Mouse (Mus musculus): ENCODE data around the gene Hivep3. TPM values are rescaled to one million over a fixed set of nuclear protein-coding genes. Genes with fewer than 3 reads are reported as not detected.
A peak's percentile ranks its signal among the peaks of the same experiment; 100 is the strongest.

Gene Hivep3
- polyA plus RNA-seq, 1 experiment from 2014 or later: 6.8 TPM

- Histone ChIP-seq H3K4me1 (no peaks in the 10 kb centered on the region), H3K4me2 (replicated peaks) (no peak overlapping the region), H3K9ac (no peak overlapping the region), H3K27ac (replicated peaks) (no peak overlapping the region), H3K9me3 (replicated peaks) (no peaks in the 10 kb centered on the region), H3K4me3 (replicated peaks) (no peak overlapping the region), H3K27me3 (no peaks in the 10 kb centered on the region), H3K36me3 (no peaks in the 10 kb centered on the region)
- no peak for ATAC-seq (ENCODE audit: insufficient number of reproducible peaks, low FRiP score, low TSS enrichment, low read depth)
- 61% methylated on average over 7 of the region's 7 CpGs for WGBS
Measured at GRCm38 (mm10) chr4:120000881-120001280, 267.3 kb downstream of the Hivep3 start.

GRCm38 (mm10) chr4:120003006-120003405, 269.4 kb downstream of the Hivep3 start:
- Histone ChIP-seq H3K4me3 (replicated peaks) (no peak overlapping the region), H3K9me3 (replicated peaks) (no peaks in the 10 kb centered on the region), H3K4me2 (replicated peaks) (no peak overlapping the region), H3K27ac (replicated peaks) (no peak overlapping the region), H3K4me1 (peaks cover 8% of the 10 kb centered on the region), H3K27me3 (no peaks in the 10 kb centered on the region), H3K36me3 (no peaks in the 10 kb centered on the region), H3K9ac (no peak overlapping the region)
- WGBS: 48% methylated on average over 3 of the region's 3 CpGs
- ATAC-seq (ENCODE audit: insufficient number of reproducible peaks, low FRiP score, low TSS enrichment, low read depth): no peak

- ATAC-seq (ENCODE audit: insufficient number of reproducible peaks, low FRiP score, low TSS enrichment, low read depth): no peak
- 61% methylated on average over 6 of the region's 6 CpGs for WGBS
- no peak overlapping the region for H3K4me2 ChIP-seq (replicated peaks)
Measured at GRCm38 (mm10) chr4:120006046-120006445, 272.5 kb downstream of the Hivep3 start.

GRCm38 (mm10) chr4:120007889-120008288, 274.3 kb downstream of the Hivep3 start:
- Histone ChIP-seq H3K9me3 (replicated peaks) (no peaks in the 10 kb centered on the region), H3K4me1 (peaks cover 10% of the 10 kb centered on the region), H3K4me2 (replicated peaks) (no peak overlapping the region), H3K27ac (replicated peaks) (no peak overlapping the region), H3K36me3 (no peaks in the 10 kb centered on the region), H3K27me3 (no peaks in the 10 kb centered on the region), H3K9ac (no peak overlapping the region), H3K4me3 (replicated peaks) (no peak overlapping the region)
- 56% methylated on average over 3 of the region's 3 CpGs for WGBS
- ATAC-seq (ENCODE audit: insufficient number of reproducible peaks, low FRiP score, low TSS enrichment, low read depth): no peak

More at GRCm38 (mm10) chr4:120006046-120006445, 272.5 kb downstream of the Hivep3 start:
- Histone ChIP-seq H3K27ac (replicated peaks) (no peak overlapping the region), H3K4me1 (peaks cover 10% of the 10 kb centered on the region), H3K9ac (no peak overlapping the region), H3K4me3 (replicated peaks) (no peak overlapping the region), H3K9me3 (replicated peaks) (no peaks in the 10 kb centered on the region), H3K36me3 (no peaks in the 10 kb centered on the region), H3K27me3 (no peaks in the 10 kb centered on the region)

- Histone ChIP-seq H3K9ac (no peak overlapping the region), H3K9me3 (replicated peaks) (no peaks in the 10 kb centered on the region), H3K27ac (replicated peaks) (no peak overlapping the region), H3K4me1 (peaks cover 10% of the 10 kb centered on the region), H3K36me3 (no peaks in the 10 kb centered on the region), H3K4me3 (replicated peaks) (no peak overlapping the region), H3K4me2 (replicated peaks) (no peak overlapping the region), H3K27me3 (no peaks in the 10 kb centered on the region)
- ATAC-seq (ENCODE audit: insufficient number of reproducible peaks, low FRiP score, low TSS enrichment, low read depth): no peak
- 79% methylated on average over 2 of the region's 2 CpGs for WGBS
Measured at GRCm38 (mm10) chr4:120009151-120009550, 275.6 kb downstream of the Hivep3 start.

GRCm38 (mm10) chr4:120011788-120012187, 278.2 kb downstream of the Hivep3 start:
- no peak overlapping the region for H3K27ac ChIP-seq (replicated peaks)
- no peak overlapping the region for H3K4me3 ChIP-seq (replicated peaks)
- peaks cover 10% of the 10 kb centered on the region for H3K4me1 ChIP-seq
- H3K9me3 ChIP-seq (replicated peaks): no peaks in the 10 kb centered on the region
- H3K36me3 ChIP-seq: no peaks in the 10 kb centered on the region
- no peak overlapping the region for H3K4me2 ChIP-seq (replicated peaks)
- no peak overlapping the region for H3K9ac ChIP-seq
- no peak for ATAC-seq (ENCODE audit: insufficient number of reproducible peaks, low FRiP score, low TSS enrichment, low read depth)
- WGBS: 69% methylated on average over 10 of the region's 10 CpGs
- no peaks in the 10 kb centered on the region for H3K27me3 ChIP-seq

GRCm38 (mm10) chr4:120012891-120013290, 279.3 kb downstream of the Hivep3 start:
- 0 out of 2 replicates have a peak, but pooled peaks cover 3% of the 10 kb centered on the region for H3K4me1 ChIP-seq
- no peaks in the 10 kb centered on the region for H3K36me3 ChIP-seq
- H3K4me3 ChIP-seq (replicated peaks): no peak overlapping the region
- no peaks in the 10 kb centered on the region for H3K27me3 ChIP-seq
- H3K4me2 ChIP-seq (replicated peaks): no peak overlapping the region
- no peak overlapping the region for H3K9ac ChIP-seq
- 78% methylated on average over 1 of the region's 1 CpGs for WGBS
- no peak for ATAC-seq (ENCODE audit: insufficient number of reproducible peaks, low FRiP score, low TSS enrichment, low read depth)
- no peak overlapping the region for H3K27ac ChIP-seq (replicated peaks)
- H3K9me3 ChIP-seq (replicated peaks): no peaks in the 10 kb centered on the region

GRCm38 (mm10) chr4:120018426-120018825, 284.8 kb downstream of the Hivep3 start:
- Histone ChIP-seq H3K4me2 (replicated peaks) (no peak overlapping the region), H3K9me3 (replicated peaks) (no peaks in the 10 kb centered on the region), H3K4me3 (replicated peaks) (no peak overlapping the region), H3K36me3 (no peaks in the 10 kb centered on the region), H3K27me3 (no peaks in the 10 kb centered on the region), H3K27ac (replicated peaks) (no peak overlapping the region), H3K9ac (no peak overlapping the region), H3K4me1 (peaks cover 10% of the 10 kb centered on the region)
- no peak for ATAC-seq (ENCODE audit: insufficient number of reproducible peaks, low FRiP score, low TSS enrichment, low read depth)
- WGBS: 74% methylated on average over 5 of the region's 5 CpGs

- H3K4me1 ChIP-seq: peaks cover 21% of the 10 kb centered on the region
- peaks cover 3% of the 10 kb centered on the region; the same call in 1 of the 2 replicates for H3K27me3 ChIP-seq
- H3K4me2 ChIP-seq (replicated peaks): no peak overlapping the region
- no peaks in the 10 kb centered on the region for H3K9me3 ChIP-seq (replicated peaks)
- H3K4me3 ChIP-seq (replicated peaks): no peak overlapping the region
- ATAC-seq (ENCODE audit: insufficient number of reproducible peaks, low FRiP score, low TSS enrichment, low read depth): no peak
- no peak overlapping the region for H3K27ac ChIP-seq (replicated peaks)
- H3K9ac ChIP-seq: no peak overlapping the region
- no peaks in the 10 kb centered on the region for H3K36me3 ChIP-seq
- WGBS: 45% methylated on average over 3 of the region's 3 CpGs
Measured at GRCm38 (mm10) chr4:120022392-120022791, 288.8 kb downstream of the Hivep3 start.

- Histone ChIP-seq H3K4me3 (replicated peaks) (no peak overlapping the region), H3K9me3 (replicated peaks) (no peaks in the 10 kb centered on the region), H3K4me1 (peaks cover 21% of the 10 kb centered on the region), H3K9ac (no peak overlapping the region), H3K27me3 (peaks cover 3% of the 10 kb centered on the region; the same call in 1 of the 2 replicates), H3K36me3 (no peaks in the 10 kb centered on the region), H3K27ac (replicated peaks) (no peak overlapping the region), H3K4me2 (replicated peaks) (no peak overlapping the region)
- WGBS: 85% methylated on average over 4 of the region's 4 CpGs
- ATAC-seq (ENCODE audit: insufficient number of reproducible peaks, low FRiP score, low TSS enrichment, low read depth): no peak
Measured at GRCm38 (mm10) chr4:120023221-120023840, 289.7 kb downstream of the Hivep3 start.

- Histone ChIP-seq H3K4me1 (peaks cover 21% of the 10 kb centered on the region), H3K36me3 (no peaks in the 10 kb centered on the region), H3K9ac (no peak overlapping the region), H3K4me3 (replicated peaks) (no peak overlapping the region), H3K27ac (replicated peaks) (no peak overlapping the region), H3K27me3 (peaks cover 3% of the 10 kb centered on the region; the same call in 1 of the 2 replicates), H3K4me2 (replicated peaks) (no peak overlapping the region), H3K9me3 (replicated peaks) (no peaks in the 10 kb centered on the region)
- peak; percentile 71 for ATAC-seq (ENCODE audit: insufficient number of reproducible peaks, low FRiP score, low TSS enrichment, low read depth)
- WGBS: 43% methylated on average over 10 of the region's 10 CpGs
Measured at GRCm38 (mm10) chr4:120024071-120024470, 290.5 kb downstream of the Hivep3 start.

- H3K27ac ChIP-seq (replicated peaks): no peak overlapping the region
- ATAC-seq (ENCODE audit: insufficient number of reproducible peaks, low FRiP score, low TSS enrichment, low read depth): no peak
- no peak overlapping the region for H3K4me3 ChIP-seq (replicated peaks)
- H3K9ac ChIP-seq: no peak overlapping the region
- H3K4me1 ChIP-seq: peaks cover 21% of the 10 kb centered on the region
- no peaks in the 10 kb centered on the region for H3K36me3 ChIP-seq
- no peaks in the 10 kb centered on the region for H3K9me3 ChIP-seq (replicated peaks)
- WGBS: 96% methylated on average over 1 of the region's 1 CpGs
- peaks cover 20% of the 10 kb centered on the region for H3K27me3 ChIP-seq
- H3K4me2 ChIP-seq (replicated peaks): no peak overlapping the region
Measured at GRCm38 (mm10) chr4:120027671-120028070, 294.1 kb downstream of the Hivep3 start.

Data from embryonic facial prominence, embryonic 15.5 days (tissue).